Mouse (Mus musculus): ENCODE measurements around the gene Slc12a1. TPM values are rescaled to one million over a fixed set of nuclear protein-coding genes. Genes with fewer than 3 reads are reported as not detected.

Gene Slc12a1
- polyA plus RNA-seq, 1 experiment from 2014 or later: not detected

DNA sequence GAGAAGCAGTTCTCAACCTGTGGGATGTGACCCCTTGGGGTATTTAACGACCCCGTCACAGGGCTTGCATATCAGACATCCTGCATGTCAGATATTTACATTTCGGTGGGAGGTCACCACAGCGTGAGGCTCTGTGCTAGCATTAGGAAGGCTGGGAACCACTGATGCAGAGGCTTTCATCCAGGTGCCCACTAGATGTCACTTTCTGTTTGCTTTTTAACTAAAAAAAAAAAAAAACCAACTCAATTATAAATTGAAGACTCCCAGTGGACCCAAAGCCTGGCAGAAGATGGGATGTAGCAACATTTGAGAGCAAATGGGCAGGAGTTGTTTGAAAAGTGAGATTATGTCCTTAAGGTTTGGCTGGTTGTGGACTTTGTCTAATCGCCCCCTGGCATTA lies 110.8 kb downstream of the Slc12a1 start:
- no peak for ATAC-seq (ENCODE audit: insufficient read depth, low FRiP score, low read depth)
- Histone ChIP-seq H3K4me3 (replicated peaks) (no peak overlapping the region), H3K4me2 (no peak overlapping the region), H3K9ac (no peak overlapping the region), H3K27ac (no peak overlapping the region), H3K9me3 (no peaks in the 10 kb centered on the region), H3K4me1 (no peaks in the 10 kb centered on the region), H3K36me3 (peaks cover 3% of the 10 kb centered on the region), H3K27me3 (replicated peaks) (no peaks in the 10 kb centered on the region)
- WGBS: 20% methylated on average over 5 of the region's 5 CpGs

- H3K4me3 ChIP-seq (replicated peaks): no peak overlapping the region
- H3K27me3 ChIP-seq (replicated peaks): no peaks in the 10 kb centered on the region
- WGBS: 21% methylated on average over 9 of the region's 9 CpGs
- no peak overlapping the region for H3K9ac ChIP-seq
- no peak for ATAC-seq (ENCODE audit: insufficient read depth, low FRiP score, low read depth)
- no peaks in the 10 kb centered on the region for H3K4me1 ChIP-seq
- no peak overlapping the region for H3K27ac ChIP-seq
- H3K4me2 ChIP-seq: no peak overlapping the region
- no peaks in the 10 kb centered on the region for H3K9me3 ChIP-seq
- no peaks in the 10 kb centered on the region for H3K36me3 ChIP-seq
Measured at GRCm38 (mm10) chr2:125263753-125264152, 111.4 kb downstream of the Slc12a1 start.

DNA sequence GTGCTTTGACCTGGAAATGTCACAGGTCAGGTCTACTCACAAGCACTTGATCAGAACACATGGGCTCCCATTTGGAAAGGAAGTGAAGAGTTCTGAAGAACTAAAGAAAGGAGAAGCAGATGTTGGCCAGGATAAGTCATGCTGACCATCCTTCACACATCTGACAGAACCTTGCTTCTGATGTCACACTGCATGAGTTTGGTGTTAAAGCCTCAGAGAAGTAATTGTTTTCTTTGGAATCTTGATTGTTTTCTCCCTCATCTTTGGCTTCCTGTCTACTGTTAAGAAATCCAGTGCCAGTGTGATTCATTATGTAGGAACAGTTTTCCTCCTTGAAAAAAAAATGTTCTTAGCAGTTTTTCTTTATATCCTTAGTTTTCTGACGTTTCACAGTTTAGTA lies 116.6 kb downstream of the Slc12a1 start:
- Histone ChIP-seq H3K27ac (no peak overlapping the region), H3K4me3 (replicated peaks) (no peak overlapping the region), H3K4me2 (no peak overlapping the region), H3K27me3 (replicated peaks) (no peaks in the 10 kb centered on the region), H3K4me1 (no peaks in the 10 kb centered on the region), H3K9me3 (no peaks in the 10 kb centered on the region), H3K36me3 (no peaks in the 10 kb centered on the region), H3K9ac (no peak overlapping the region)
- ATAC-seq (ENCODE audit: insufficient read depth, low FRiP score, low read depth): no peak
- WGBS: 69% methylated on average over 1 of the region's 1 CpGs

- no peaks in the 10 kb centered on the region for H3K36me3 ChIP-seq
- no peak for ATAC-seq (ENCODE audit: insufficient read depth, low FRiP score, low read depth)
- no peak overlapping the region for H3K4me2 ChIP-seq
- WGBS: 39% methylated on average over 5 of the region's 5 CpGs
- peaks cover 3% of the 10 kb centered on the region; the same call in 1 of the 2 replicates for H3K4me1 ChIP-seq
- no peaks in the 10 kb centered on the region for H3K27me3 ChIP-seq (replicated peaks)
- H3K9me3 ChIP-seq: no peaks in the 10 kb centered on the region
- H3K27ac ChIP-seq: no peak overlapping the region
- H3K4me3 ChIP-seq (replicated peaks): no peak overlapping the region
- no peak overlapping the region for H3K9ac ChIP-seq
Measured at GRCm38 (mm10) chr2:125275617-125276016, 123.3 kb downstream of the Slc12a1 start.

DNA sequence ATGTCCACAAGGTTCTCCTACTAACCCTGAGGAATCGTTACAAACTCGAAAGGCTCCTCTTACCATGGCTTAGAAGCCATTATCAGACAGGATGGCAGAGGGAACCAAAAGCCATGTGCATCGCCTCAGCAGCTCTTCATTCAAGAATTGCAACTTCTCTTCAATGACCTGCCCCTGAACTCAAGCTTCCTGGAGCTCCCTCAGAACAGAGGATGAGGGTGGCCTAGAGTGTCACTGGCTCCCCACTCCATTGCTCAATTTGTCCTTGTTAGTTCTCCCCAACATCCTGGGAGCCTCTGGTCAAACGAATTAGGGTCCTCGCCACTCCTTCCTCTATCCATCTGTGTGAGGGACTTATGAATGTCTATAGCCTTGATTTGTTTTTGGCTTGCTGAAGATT lies 124.4 kb downstream of the Slc12a1 start:
- Histone ChIP-seq H3K4me1 (peaks cover 3% of the 10 kb centered on the region; the same call in 1 of the 2 replicates), H3K4me2 (no peak overlapping the region), H3K9ac (no peak overlapping the region), H3K27ac (no peak overlapping the region), H3K36me3 (no peaks in the 10 kb centered on the region), H3K9me3 (no peaks in the 10 kb centered on the region), H3K27me3 (replicated peaks) (no peaks in the 10 kb centered on the region), H3K4me3 (replicated peaks) (no peak overlapping the region)
- 86% methylated on average over 5 of the region's 5 CpGs for WGBS
- no peak for ATAC-seq (ENCODE audit: insufficient read depth, low FRiP score, low read depth)

DNA sequence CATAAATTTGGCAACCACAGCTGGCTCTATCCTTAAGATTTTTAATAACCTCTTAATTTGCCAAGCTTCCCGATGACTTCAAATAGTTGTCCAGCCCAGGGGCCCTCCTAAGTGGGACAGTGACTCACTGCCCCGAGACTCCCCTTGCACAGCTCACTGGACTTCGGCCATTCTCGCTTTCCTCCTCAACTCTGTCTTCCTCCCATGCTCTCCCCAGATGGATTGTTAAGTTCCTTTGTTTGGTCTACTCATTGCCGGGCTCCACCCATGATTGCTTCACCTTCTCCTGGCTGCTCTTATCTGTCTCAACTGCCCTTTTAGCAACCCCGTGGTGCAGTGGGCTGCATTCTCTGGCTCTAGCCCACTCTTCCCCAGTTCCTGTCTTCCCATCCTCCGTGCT lies 126.2 kb downstream of the Slc12a1 start:
- Histone ChIP-seq H3K27me3 (replicated peaks) (no peaks in the 10 kb centered on the region), H3K4me3 (replicated peaks) (no peak overlapping the region), H3K4me1 (peaks cover 3% of the 10 kb centered on the region; the same call in 1 of the 2 replicates), H3K9ac (no peak overlapping the region), H3K27ac (no peak overlapping the region), H3K4me2 (no peak overlapping the region), H3K9me3 (no peaks in the 10 kb centered on the region), H3K36me3 (no peaks in the 10 kb centered on the region)
- WGBS: 41% methylated on average over 7 of the region's 7 CpGs
- ATAC-seq (ENCODE audit: insufficient read depth, low FRiP score, low read depth): no peak

Other genes starting within 250 kb of the Slc12a1 start
- gene Slc24a5, start 84.4 kb upstream of the Slc12a1 start, polyA plus RNA-seq (2015; fragmentation: Nextera tagmentation; extraction: Ambion mirVana): 2.9 TPM in 2 replicates
- gene Myef2, start 28.8 kb upstream of the Slc12a1 start, polyA plus RNA-seq (2015; fragmentation: Nextera tagmentation; extraction: Ambion mirVana): 69.3 and 77.7 TPM in 2 replicates
- 0.30 TPM in 1 of 2 replicates, not detected in the other for gene Ctxn2, start 15.8 kb upstream of the Slc12a1 start, polyA plus RNA-seq (2015; fragmentation: Nextera tagmentation; extraction: Ambion mirVana)
- 125 and 136 TPM in 2 replicates for gene Dut, start 94.7 kb downstream of the Slc12a1 start, polyA plus RNA-seq (2015; fragmentation: Nextera tagmentation; extraction: Ambion mirVana)